Mouse (Mus musculus) adrenal gland, postnatal 4 days (tissue): ENCODE measurements around the gene Ltbp1. TPM values are rescaled to one million over a fixed set of nuclear protein-coding genes. Genes with fewer than 3 reads are reported as not detected.

Experiments used
- DNase-seq, 2 experiments: peaks; one replicate each; pipeline ENCODE4 v3.0.0; 2021 to 2022; ENCODE audit warnings: low spot score in 2 of 2, mixed read lengths in 2 of 2
- total RNA-seq, 2 experiments: library from RNA; stranded (reverse); gene quantifications; 2 replicates each; pipeline ENCODE4 v1.2.3; 2021

Ltbp1 gene
- total RNA-seq, 2 experiments from 2014 or later: 26.8 to 39.2 TPM

- no peak for DNase-seq
Measured at GRCm38 (mm10) chr17:75228321-75228720, 223.0 kb downstream of the Ltbp1 start.

GRCm38 (mm10) chr17:75233206-75233605 lies 227.8 kb downstream of the Ltbp1 start:
- DNase-seq: no peak

DNA sequence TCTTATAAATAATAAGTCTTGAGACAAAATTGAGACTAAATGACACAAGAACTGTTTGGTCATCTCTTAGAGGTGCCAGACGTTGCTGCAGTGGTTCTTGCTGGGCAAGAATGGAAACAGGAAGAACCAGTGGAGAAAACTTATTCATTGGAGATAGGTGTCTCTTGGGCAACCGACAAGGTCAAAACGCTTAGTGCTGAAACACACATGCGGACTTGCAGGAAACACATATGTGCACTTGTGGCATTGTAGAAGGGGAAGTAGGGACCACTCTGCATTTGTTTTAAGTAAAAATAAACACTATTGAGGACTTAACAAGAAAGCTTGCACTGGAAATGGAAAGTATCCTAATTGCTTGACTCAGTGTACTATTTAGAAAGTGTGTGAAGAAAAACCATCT lies 228.6 kb downstream of the Ltbp1 start:
- no peak for DNase-seq

DNA sequence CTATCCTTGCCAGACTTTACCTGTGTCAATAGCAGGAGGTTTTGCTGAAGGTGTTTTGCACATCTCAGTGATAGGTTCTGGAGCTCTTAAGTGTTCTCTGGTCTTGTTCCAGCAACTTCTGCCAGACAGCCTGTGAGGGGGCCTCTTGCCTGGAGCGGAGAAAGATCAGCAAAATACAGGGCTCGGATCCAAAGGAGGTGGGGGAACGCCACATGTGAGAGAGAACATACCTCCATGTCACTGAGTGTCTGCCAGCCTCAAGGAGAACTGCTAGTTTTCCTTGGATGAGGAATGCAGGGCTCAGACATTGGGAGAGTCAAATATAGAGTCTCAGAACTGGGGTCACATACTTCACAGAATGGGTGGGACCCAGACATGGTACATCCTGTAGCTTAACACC lies 230.4 kb downstream of the Ltbp1 start:
- DNase-seq: no peak

DNA sequence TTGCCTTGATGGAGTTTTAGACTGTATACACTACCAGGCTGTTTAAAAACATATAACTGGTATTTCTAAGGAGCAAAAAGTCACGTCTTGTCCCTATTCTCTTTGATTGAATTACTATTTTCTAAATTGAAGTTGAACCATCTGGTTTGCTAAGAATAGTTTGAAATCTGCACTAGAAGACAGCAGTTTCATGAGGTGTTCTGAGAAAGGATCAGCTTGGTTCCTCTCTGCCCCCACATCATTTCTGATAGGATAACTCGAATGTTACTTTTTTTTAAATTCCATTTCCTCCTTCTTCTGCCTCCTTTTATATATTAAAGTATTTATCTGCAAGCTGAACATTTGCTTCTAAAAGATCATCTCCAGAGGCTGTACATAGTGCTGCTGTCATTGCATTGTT lies 231.2 kb downstream of the Ltbp1 start:
- DNase-seq: no peak

DNA sequence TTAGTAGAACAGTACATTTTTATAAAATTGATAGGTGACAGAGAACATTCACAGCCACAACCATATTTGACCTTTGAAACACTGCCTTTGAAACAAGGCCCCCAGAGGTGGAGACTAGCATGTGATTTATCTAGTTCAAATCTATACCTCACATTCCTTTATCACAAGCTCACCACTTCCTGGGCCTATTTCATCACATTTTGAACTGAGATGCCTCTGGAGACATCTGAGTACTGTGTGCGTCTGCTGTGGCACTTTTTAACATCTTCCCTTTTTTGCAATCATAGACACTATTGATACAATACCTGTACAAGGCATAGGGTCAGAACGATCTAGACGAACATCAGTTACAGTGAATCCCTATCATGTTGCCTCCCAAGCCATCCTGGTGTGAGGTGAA lies 232.1 kb downstream of the Ltbp1 start:
- DNase-seq: no peak

DNA sequence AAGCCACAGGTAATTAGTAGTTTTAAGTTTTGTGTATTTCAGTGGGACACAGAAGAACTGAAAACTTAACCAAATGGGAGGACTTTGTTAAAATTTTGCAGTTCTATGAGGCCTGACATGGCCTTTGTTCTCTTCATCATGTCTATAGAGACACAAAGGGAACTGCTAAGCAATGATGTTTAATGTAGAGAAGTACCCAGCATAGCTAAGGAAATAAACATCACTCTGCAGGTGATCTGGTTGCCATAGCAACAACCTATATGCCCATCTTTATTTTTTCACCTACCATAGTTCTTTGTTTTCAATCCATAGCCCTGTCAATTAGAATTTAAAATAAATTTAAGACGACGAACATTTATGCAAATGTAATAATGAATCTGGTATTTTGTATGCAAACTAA lies 233.3 kb downstream of the Ltbp1 start:
- DNase-seq: no peak

DNA sequence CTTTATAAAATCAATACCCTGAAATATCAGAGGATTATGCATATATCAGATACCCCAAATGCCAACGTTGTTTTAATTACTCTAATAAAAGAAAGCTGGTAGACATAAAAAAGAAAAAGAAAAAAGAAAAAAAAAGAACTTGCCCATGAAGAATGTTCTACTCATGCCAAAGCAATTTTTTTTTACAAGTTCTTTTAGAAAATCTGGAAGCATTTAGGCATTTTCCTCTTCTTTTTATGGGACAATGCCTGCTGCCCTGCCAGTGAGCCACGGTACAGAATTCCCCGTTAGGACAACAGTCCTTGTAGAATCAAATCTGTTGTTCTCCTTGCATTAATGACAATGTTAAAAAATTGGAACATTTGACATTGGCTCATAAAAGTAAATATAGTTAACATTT lies 234.2 kb downstream of the Ltbp1 start:
- DNase-seq: no peak

DNA sequence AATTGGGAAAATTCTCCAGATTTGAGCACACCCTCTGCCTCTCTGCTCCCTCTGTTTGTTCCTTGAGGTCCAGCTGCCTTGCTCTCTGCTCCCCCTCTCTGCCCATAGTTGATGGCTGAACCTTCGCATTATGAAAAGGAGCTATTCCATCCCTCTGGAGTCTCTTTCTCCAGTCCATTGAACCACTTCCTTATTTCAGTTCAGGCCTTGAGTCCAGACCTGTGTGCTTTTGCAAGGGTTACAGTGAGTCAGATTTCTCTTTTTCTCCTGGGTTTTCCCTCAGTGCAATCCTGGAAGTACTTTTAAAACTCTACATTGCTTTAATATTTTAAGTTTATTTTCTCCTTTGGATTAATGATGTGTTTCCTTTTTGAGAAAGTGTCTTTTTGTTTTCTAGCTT lies 236.7 kb downstream of the Ltbp1 start:
- DNase-seq: no peak

GRCm38 (mm10) chr17:75243221-75243620 lies 237.9 kb downstream of the Ltbp1 start:
- no peak for DNase-seq

GRCm38 (mm10) chr17:75244148-75244547 lies 238.8 kb downstream of the Ltbp1 start:
- no peak for DNase-seq

DNA sequence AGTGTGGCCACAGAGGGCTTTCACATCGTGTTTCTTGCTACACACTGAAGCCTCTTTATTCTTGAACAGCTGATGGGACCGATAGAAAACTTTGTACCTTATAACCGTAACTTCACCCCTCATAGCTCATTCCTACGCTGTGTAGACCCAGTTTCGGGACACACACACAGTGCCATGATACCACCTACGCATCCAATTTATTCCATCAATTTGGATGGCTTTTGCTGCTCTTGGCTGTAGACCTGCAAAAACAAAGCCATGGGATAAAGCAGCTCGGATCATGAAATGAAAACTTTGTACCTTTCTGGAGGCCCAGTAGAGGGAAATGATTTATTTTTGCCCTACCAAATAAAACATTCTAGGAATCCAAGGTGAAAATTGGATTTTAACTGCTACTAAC lies 239.7 kb downstream of the Ltbp1 start:
- DNase-seq: no peak

- DNase-seq: no peak
Measured at GRCm38 (mm10) chr17:75248632-75249031, 243.3 kb downstream of the Ltbp1 start.

DNA sequence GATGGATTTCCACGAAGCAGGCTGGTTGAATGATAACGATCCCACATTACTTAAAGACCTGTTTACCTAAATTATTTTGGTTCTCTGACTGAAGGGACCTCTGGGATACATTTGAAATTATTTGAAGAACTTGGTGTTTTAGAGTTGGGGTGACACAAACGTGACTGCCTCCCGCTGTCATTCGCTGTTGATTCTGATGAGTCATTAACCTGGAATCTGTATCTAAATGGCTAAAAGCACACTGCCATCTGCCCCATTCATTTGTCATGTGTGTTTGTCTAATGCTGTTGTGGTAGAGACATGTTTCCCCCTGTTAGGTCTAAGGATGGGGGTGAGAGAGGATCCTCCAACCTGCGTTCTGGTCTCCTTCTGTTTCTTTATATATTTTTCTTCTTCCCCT lies 245.2 kb downstream of the Ltbp1 start:
- DNase-seq: no peak

DNA sequence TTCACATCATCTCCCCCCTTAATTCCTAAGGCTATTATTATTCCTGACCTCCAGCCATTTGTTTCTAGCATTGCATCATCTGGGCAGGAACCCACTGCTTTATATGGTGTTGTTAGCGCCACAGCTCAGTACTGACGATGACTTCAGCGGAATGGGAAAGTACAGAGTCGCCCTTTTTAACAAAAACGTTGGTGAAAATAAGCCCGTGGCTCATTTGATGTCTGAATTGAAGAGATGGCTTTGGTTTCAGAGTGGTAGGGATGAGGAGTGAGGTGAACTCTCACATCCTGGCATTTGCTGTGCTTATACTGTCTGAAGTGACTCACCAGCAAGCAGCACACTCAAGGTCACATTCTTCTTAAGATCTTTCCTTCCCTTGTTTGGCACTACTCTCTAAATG lies 245.7 kb downstream of the Ltbp1 start:
- DNase-seq: no peak

- no peak for DNase-seq
Measured at GRCm38 (mm10) chr17:75252540-75252939, 247.2 kb downstream of the Ltbp1 start.

DNA sequence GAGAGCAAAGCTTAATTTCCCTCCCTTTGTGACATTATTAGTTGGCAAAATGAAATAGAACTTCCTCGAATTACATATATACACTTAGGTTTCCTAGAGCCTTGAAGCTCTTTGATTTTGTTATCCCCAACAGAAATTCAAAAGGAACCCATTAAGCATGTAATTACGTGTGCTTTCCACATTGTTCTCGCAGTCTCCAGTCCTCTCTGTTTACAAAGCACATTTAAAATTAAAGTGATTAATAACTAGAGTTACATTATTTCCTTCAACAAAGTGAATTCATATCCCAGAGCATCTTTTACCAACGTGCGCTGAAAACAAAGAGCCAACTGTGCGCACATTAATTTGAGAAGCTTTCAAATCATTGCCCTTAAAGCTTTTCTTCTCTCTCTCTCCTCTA lies 249.5 kb downstream of the Ltbp1 start:
- DNase-seq: no peak

DNA sequence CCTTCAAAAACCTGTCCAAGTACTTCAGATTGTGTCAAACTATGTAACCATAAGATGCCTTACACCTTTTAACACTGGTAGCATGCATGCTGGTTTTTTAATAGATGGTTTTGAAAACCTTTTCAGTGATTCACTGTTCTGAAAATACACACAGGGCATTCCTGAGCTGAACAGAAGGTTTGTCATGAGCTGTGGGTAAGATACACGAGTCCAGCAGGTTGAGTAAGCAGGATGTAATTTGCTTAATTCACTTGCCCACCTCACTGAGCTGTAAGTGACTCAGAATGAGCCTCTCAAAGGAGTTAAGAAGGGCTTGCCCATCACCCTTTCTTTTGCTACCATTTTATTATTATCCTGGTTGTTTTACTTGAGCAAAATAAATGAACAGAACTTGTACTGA lies 250.6 kb downstream of the Ltbp1 start:
- DNase-seq: no peak

GRCm38 (mm10) chr17:75258427-75258826 lies 253.1 kb downstream of the Ltbp1 start:
- DNase-seq: no peak

DNA sequence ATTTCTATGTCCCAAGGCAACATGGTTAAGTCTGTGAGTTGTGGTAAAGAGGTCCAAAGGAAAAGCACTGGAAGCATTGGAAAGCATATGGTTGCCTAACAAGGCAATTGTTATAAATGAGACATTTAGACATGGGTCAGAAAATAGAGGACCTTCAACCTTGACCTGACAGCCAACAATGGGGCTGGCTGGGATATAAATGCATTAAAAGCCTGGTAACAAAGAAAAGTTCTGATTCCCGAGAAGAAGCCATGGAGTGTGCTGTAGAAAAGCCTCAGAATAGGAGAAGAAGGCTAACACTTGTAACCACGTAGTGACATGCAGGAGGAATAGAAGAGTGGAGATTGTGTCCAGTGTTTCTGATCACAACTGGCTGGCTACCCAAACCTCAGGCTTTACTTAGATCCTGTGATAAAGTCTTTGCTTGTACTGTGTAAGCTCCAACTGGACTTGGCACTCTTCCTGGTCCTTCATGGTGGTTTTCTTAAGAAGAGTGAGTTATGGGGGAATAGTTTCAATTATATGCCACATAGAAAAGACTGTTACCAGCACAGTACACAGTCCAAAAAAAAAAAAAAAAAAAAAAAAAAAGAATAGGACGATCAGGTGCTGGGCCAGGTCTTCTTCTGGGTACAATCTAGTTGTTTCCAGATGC lies 258.1 kb downstream of the Ltbp1 start:
- no peak for DNase-seq

- DNase-seq: no peak
Measured at GRCm38 (mm10) chr17:75268506-75268905, 263.1 kb downstream of the Ltbp1 start.

DNA sequence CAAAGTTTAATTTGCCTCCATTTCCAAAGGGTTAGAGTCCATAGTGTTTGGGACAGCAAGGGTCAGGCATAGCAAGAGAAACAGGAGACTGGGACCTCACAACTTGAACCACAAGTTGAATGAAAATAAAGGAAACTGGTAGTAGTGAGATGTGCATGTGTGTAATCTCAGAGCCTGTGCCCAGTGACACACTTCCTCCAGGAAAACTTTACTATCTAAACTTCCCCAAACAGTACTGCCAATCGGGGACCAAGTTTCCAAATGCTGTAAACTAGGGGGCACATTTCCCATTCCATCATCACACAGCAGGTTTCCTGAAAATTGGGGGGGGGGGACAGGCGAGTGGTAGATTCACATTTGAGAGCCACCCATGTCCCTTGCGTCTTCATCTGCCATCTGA lies 267.1 kb downstream of the Ltbp1 start:
- DNase-seq: no peak

DNA sequence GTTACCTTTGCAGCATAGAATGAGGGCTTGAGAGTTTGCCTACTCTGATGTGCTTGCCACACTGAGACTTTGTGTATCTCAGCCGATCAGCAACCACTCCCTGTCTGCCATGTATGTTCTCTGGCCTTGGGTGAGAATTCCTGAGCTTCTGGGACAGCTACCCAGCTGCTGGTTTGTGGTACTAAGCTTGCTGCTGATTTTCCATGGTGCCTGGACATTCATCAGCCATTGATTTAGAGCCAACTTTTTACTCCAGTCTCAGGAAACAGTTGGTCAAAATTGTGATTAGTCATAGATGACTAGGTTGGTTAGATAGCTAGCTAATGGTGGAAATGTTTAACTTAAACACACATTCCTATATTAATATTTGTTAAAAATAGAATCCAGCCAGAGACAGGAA lies 267.9 kb downstream of the Ltbp1 start:
- DNase-seq: no peak

- no peak for DNase-seq
Measured at GRCm38 (mm10) chr17:75275302-75275701, 269.9 kb downstream of the Ltbp1 start.
